Mouse (Mus musculus) erythroblast, embryonic 14.5 days (primary cell): Measurements from ENCODE around the gene Flnb.

Source experiments
- GATA1 ChIP-seq: IDR thresholded peaks from 2 replicates; pipeline ENCODE4 v1.6.1; 2012; ENCODE audit warnings: low read length, inconsistent platforms, mixed read lengths
- TAL1 ChIP-seq: IDR thresholded peaks from 3 replicates; pipeline ENCODE4 v1.6.1; 2012; ENCODE audit warnings: low read length, inconsistent platforms, mixed read lengths

- TF ChIP-seq GATA1 (no peak), TAL1 (no peak)
These were observed 60.2 kb downstream of the Flnb start for GRCm38 (mm10) chr14:7877957-7878356.
